Mouse (Mus musculus) hindbrain, postnatal 0 days (tissue): ENCODE measurements at regions not wholly inside any gene's neighbourhood (a gene's known extent, or its start where the extent isn't known, plus 50 kb on each side); places are given as distances from the start of the nearest gene placed in this dataset.

Source experiments
- ATAC-seq: fragments of 200-750 bp; cut with Nextera tagmentation; 2 replicates; pipeline ENCODE4 v1.8.0; 2017; ENCODE audit warnings: mild to moderate bottlenecking, moderate TSS enrichment, moderate library complexity
- DNase-seq: peaks from one replicate; pipeline ENCODE4 v3.0.0-alpha.2; 2015; ENCODE audit warnings: low spot score
- H3K27ac ChIP-seq: fragments of 300-500 bp; sonication (generic); 2 replicates; pipeline ENCODE4 v1.5.1; 2014; ENCODE audit warnings: mild to moderate bottlenecking
- H3K27me3 ChIP-seq: fragments of 300-500 bp; sonication (generic); 2 replicates; pipeline ENCODE4 v1.6.1; 2014; ENCODE audit warnings: low read length, mixed read lengths; ENCODE audit not compliant: insufficient read depth
- H3K36me3 ChIP-seq: fragments of 300-500 bp; sonication (generic); 2 replicates; pipeline ENCODE4 v1.6.1; 2014; ENCODE audit warnings: low read length, mixed read lengths; ENCODE audit not compliant: insufficient read depth
- H3K4me1 ChIP-seq: fragments of 300-500 bp; sonication (generic); 2 replicates; pipeline ENCODE4 v1.6.1; 2014; ENCODE audit warnings: antibody characterized with exemption, low read length, mixed read lengths; ENCODE audit not compliant: insufficient read depth
- H3K4me2 ChIP-seq: fragments of 300-500 bp; sonication (generic); 2 replicates; pipeline ENCODE4 v1.6.1; 2014; ENCODE audit warnings: low read depth, mild to moderate bottlenecking, low read length, moderate library complexity, mixed read lengths
- H3K4me3 ChIP-seq: fragments of 300-500 bp; sonication (generic); 2 replicates; pipeline ENCODE4 v1.5.1; 2014; ENCODE audit warnings: low read length
- H3K9ac ChIP-seq: fragments of 300-500 bp; sonication (generic); replicated peaks from 2 replicates; pipeline ENCODE4 v1.6.1; 2014; ENCODE audit warnings: mild to moderate bottlenecking, low read length, moderate library complexity, mixed read lengths
- H3K9me3 ChIP-seq: fragments of 300-500 bp; sonication (generic); 2 replicates; pipeline ENCODE4 v1.6.1; 2016; ENCODE audit warnings: low read length, mixed read lengths
- CTCF ChIP-seq: IDR thresholded peaks from 2 replicates; pipeline ENCODE4 v1.5.1; 2016; ENCODE audit warnings: antibody characterized with exemption, control low read depth, low read depth
- WGBS: fragments of 180-500 bp; shearing (Covaris S2); extraction: QIAGEN DNeasy Blood & Tissue Kit; methylation state at CpG from one replicate; pipeline ENCODE4 v1.1.7; 2014; 5-methylcytosine and 5-hydroxymethylcytosine counted together

- Histone ChIP-seq H3K27me3 (no peaks in the 10 kb centered on the region), H3K9ac (no peak overlapping the region), H3K4me3 (no peak overlapping the region), H3K9me3 (no peaks in the 10 kb centered on the region), H3K27ac (no peak overlapping the region), H3K4me1 (no peaks in the 10 kb centered on the region), H3K4me2 (no peak overlapping the region), H3K36me3 (no peaks in the 10 kb centered on the region)
- TF ChIP-seq CTCF, result no peak
- ATAC-seq, result no peak
- WGBS, result 73% methylated on average over 10 of the region's 10 CpGs
- no peak for DNase-seq
Observed at GRCm38 (mm10) chr4:131397161-131397560, 440.9 kb downstream of the Ptpru start.

- H3K36me3 ChIP-seq, result no peaks in the 10 kb centered on the region
- no peak for ATAC-seq
- H3K4me3 ChIP-seq, result no peak overlapping the region
- DNase-seq, result peak; percentile 26
- no peaks in the 10 kb centered on the region for H3K27me3 ChIP-seq
- 23% methylated on average over 11 of the region's 11 CpGs for WGBS
- no peaks in the 10 kb centered on the region for H3K4me1 ChIP-seq
- no peak overlapping the region for H3K4me2 ChIP-seq
- no peak overlapping the region for H3K27ac ChIP-seq
- no peaks in the 10 kb centered on the region for H3K9me3 ChIP-seq
- TF ChIP-seq CTCF, result peak; percentile 71
- H3K9ac ChIP-seq, result no peak overlapping the region
Observed at GRCm38 (mm10) chr4:131400756-131401155, 437.3 kb downstream of the Ptpru start.

- Histone ChIP-seq H3K4me1 (no peaks in the 10 kb centered on the region), H3K9ac (no peak overlapping the region), H3K4me2 (no peak overlapping the region), H3K27ac (no peak overlapping the region), H3K36me3 (no peaks in the 10 kb centered on the region), H3K9me3 (no peaks in the 10 kb centered on the region), H3K27me3 (no peaks in the 10 kb centered on the region), H3K4me3 (no peak overlapping the region)
- DNase-seq (no peak), ATAC-seq (no peak)
- 83% methylated on average over 6 of the region's 6 CpGs for WGBS
- TF ChIP-seq CTCF, result no peak
Observed at GRCm38 (mm10) chr4:131401255-131401654, 436.8 kb downstream of the Ptpru start.

GRCm38 (mm10) chr4:131405376-131406017 is 432.6 kb downstream of the Ptpru start:
- ATAC-seq, result no peak
- no peak overlapping the region for H3K9ac ChIP-seq
- DNase-seq, result no peak

GRCm38 (mm10) chr4:131407464-131407863 is 430.6 kb downstream of the Ptpru start:
- H3K9ac ChIP-seq, result no peak overlapping the region
- H3K27me3 ChIP-seq, result no peaks in the 10 kb centered on the region
- H3K27ac ChIP-seq, result no peak overlapping the region
- no peaks in the 10 kb centered on the region for H3K9me3 ChIP-seq
- 48% methylated on average over 3 of the region's 3 CpGs for WGBS
- no peak overlapping the region for H3K4me2 ChIP-seq
- no peaks in the 10 kb centered on the region for H3K4me1 ChIP-seq
- no peaks in the 10 kb centered on the region for H3K36me3 ChIP-seq
- DNase-seq (no peak), ATAC-seq (no peak)
- no peak overlapping the region for H3K4me3 ChIP-seq
- no peak for TF ChIP-seq CTCF

More at GRCm38 (mm10) chr4:131405376-131406017, 432.6 kb downstream of the Ptpru start:
- H3K4me1 ChIP-seq, result no peaks in the 10 kb centered on the region
- H3K27ac ChIP-seq, result 0 out of 2 replicates have a peak overlapping the region, but pooled peaks have one; percentile 11
- H3K27me3 ChIP-seq, result no peaks in the 10 kb centered on the region
- no peak for TF ChIP-seq CTCF
- H3K4me3 ChIP-seq, result no peak overlapping the region
- 47% methylated on average over 12 of the region's 12 CpGs for WGBS
- no peak overlapping the region for H3K4me2 ChIP-seq
- no peaks in the 10 kb centered on the region for H3K36me3 ChIP-seq
- H3K9me3 ChIP-seq, result no peaks in the 10 kb centered on the region

GRCm38 (mm10) chr4:131408644-131409043 is 429.4 kb downstream of the Ptpru start:
- no peak for TF ChIP-seq CTCF
- H3K4me3 ChIP-seq, result no peak overlapping the region
- H3K9me3 ChIP-seq, result no peaks in the 10 kb centered on the region
- H3K36me3 ChIP-seq, result no peaks in the 10 kb centered on the region
- no peak overlapping the region for H3K9ac ChIP-seq
- no peak overlapping the region for H3K27ac ChIP-seq
- no peak overlapping the region for H3K4me2 ChIP-seq
- H3K27me3 ChIP-seq, result no peaks in the 10 kb centered on the region
- H3K4me1 ChIP-seq, result no peaks in the 10 kb centered on the region
- no peak for DNase-seq
- WGBS, result 90% methylated on average over 1 of the region's 1 CpGs
- no peak for ATAC-seq

- Histone ChIP-seq H3K27ac (no peak overlapping the region), H3K36me3 (no peaks in the 10 kb centered on the region), H3K9ac (no peak overlapping the region), H3K9me3 (no peaks in the 10 kb centered on the region), H3K4me1 (no peaks in the 10 kb centered on the region), H3K4me2 (no peak overlapping the region), H3K27me3 (no peaks in the 10 kb centered on the region), H3K4me3 (no peak overlapping the region)
- ATAC-seq (peak; percentile 70; the same call in 1 of the 2 replicates), DNase-seq (peak; percentile 71)
- WGBS, result 34% methylated on average over 3 of the region's 3 CpGs
- peak; percentile 88 for TF ChIP-seq CTCF
Observed at GRCm38 (mm10) chr4:131409805-131410204, 428.3 kb downstream of the Ptpru start.
